Mouse (Mus musculus): ENCODE results near the gene Olfr56.
"Not testable (repeated sequence)": the region's sequence is repeated elsewhere in the genome, so short reads cannot be mapped to it uniquely, and the experiment has no call there.

Gene Olfr56

GRCm38 (mm10) chr11:48978240-48978939, at the start of gene Olfr56:
Gene Olfr56, plus strand, starts transcription at chr11:48978889.
- not testable (repeated sequence) for DNase-seq (ENCODE audit: low spot score in 2 of 2)

GRCm38 (mm10) chr11:48933422-48933821, 45.3 kb upstream of the Olfr56 start:
- not testable (repeated sequence) for DNase-seq (ENCODE audit: low spot score in 2 of 2)

GRCm38 (mm10) chr11:48933923-48934322, 44.8 kb upstream of the Olfr56 start:
- not testable (repeated sequence) for DNase-seq (ENCODE audit: low spot score in 2 of 2)

DNA sequence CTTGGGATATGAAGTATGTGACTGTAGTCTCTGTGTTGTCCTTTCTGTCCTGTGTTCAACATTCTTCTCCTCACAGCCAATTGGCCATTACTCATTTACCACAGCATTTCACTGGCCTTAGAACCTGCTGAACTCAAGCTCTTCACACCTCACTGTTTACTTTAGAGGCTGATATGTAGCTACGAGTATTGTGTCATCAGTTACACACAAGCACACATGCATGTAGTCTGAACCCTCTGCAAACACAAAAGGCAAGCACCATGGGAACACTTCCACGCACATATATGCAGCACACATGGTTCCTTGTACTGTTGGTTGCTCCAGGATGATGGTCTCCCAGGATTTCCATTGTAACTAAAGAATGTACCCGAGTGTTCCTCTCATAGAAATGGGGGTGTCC, 43.4 kb upstream of the Olfr56 start:
- DNase-seq (ENCODE audit: low spot score in 2 of 2), result not testable (repeated sequence)

- not testable (repeated sequence) for DNase-seq (ENCODE audit: low spot score in 2 of 2)
These were observed 39.4 kb upstream of the Olfr56 start for GRCm38 (mm10) chr11:48939286-48939685.

GRCm38 (mm10) chr11:48946090-48946489, 32.6 kb upstream of the Olfr56 start, which contains the start of gene Psme2b:
Gene Psme2b, minus strand, starts transcription at chr11:48946190.
- DNase-seq (ENCODE audit: low spot score in 2 of 2), result not testable (repeated sequence)

DNA sequence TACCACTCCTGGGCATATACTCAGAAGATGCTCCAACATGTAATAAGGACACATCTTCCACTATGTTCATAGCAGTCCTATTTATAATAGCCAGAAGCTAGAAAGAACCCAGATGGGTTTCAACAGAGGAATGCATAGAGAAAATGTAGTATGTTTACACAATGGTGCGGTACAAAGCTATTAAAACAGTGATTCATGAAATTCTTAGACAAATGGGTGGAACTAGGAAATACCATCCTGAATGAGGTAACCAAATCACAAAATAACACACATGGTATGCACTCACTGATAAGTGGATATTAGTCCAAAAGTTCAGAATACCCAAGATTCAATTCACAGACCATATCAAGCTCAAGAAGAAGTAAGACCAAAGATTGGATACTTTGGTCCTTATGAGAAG, 4.0 kb upstream of the Olfr56 start:
- DNase-seq (ENCODE audit: low spot score in 2 of 2), result not testable (repeated sequence)

- DNase-seq (ENCODE audit: low spot score in 2 of 2), result not testable (repeated sequence)
These were observed 562 bp downstream of the Olfr56 start, which contains the start of gene 9930111J21Rik1 for GRCm38 (mm10) chr11:48979251-48979650. Gene 9930111J21Rik1, minus strand, starts transcription at chr11:48979398.

GRCm38 (mm10) chr11:48980052-48980451, 1.4 kb downstream of the Olfr56 start:
- not testable (repeated sequence) for DNase-seq (ENCODE audit: low spot score in 2 of 2)

- not testable (repeated sequence) for DNase-seq (ENCODE audit: low spot score in 2 of 2)
These were observed 4.2 kb downstream of the Olfr56 start for GRCm38 (mm10) chr11:48982848-48983247.

DNA sequence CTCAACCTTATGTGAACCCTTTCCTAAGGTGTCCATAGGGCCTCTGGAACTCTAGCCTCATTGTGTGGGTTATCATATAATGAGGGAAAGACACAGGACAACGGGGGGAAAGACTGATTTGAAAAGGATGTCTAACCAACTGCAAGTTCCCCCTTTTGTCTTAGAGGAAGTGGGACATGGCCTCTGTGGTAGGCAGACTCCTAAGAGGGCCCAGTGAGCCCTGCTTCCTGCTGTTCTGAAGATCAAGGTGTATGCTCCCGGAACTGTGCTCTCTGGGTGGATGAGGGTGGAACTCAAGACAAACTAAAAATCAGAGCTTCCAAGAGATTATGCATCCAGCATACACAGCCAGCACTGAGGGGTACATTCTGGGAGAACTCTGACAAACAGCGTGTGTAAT, 9.5 kb downstream of the Olfr56 start:
- DNase-seq (ENCODE audit: low spot score in 2 of 2), result not testable (repeated sequence)

DNA sequence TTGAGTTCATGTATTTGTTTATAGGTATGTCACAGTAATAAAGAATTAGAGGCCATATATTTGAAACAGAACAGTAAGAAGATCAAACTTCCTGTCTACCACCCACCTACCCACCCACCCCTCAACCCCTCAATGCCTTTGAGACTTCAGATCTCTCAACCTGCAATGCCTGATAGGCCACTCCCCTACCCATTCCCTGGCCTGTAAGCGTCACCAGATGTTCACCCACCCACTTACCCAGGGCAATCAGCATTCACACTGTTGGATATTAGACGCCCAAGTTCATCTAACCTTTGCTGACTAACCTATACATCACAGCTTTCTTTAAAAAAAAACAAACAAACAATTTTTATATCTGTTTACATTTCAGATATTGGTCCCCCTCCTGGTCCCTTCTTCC, 11.3 kb downstream of the Olfr56 start:
- DNase-seq (ENCODE audit: low spot score in 2 of 2), result not testable (repeated sequence)

DNA sequence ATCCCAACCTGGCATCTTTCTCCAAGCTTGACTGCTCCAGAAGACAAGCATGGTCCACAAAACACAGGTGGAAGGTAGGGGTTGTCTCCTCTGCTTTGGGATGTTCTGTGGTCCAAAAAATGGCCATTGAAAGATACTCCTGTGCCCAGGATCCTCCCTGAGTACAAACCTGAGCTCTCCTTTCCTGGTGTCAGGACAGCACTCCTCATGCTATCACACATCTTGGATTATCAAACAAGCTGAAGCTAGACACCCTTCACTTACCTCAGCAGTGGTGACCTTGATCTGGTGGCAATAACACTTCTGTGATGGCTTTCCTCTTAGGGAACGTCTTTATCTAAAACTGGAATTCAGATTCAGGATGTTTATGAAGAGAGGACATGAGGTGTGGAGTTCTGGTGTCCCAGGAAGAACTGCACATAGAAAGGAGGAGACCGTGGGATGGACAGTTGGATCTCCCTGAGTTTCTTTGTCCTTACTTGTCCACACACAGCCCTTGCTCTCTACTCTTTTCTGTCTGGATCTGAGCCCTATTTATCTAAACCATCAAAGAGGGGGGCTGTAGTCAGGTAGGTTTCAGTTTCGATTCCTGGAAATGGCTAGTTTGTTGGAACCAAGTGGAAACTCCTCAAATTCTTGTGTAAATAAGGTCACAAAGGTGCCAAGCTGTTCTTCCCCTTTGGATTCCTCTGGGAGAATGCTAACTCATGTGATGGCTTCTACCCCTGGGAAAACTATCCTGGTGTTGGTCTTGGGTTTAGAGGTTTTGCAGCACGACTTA, 13.2 kb downstream of the Olfr56 start, which contains the start of gene Gm12185:
TSS of gene Gm12185 (minus strand) at position 487 of the 781 bp plus-strand sequence.
- not testable (repeated sequence) for DNase-seq (ENCODE audit: low spot score in 2 of 2)

GRCm38 (mm10) chr11:48993296-48993695, 14.6 kb downstream of the Olfr56 start:
- not testable (repeated sequence) for DNase-seq (ENCODE audit: low spot score in 2 of 2)

GRCm38 (mm10) chr11:48994018-48994417, 15.3 kb downstream of the Olfr56 start, which contains the start of gene Tgtp1:
Gene Tgtp1, minus strand, starts transcription at chr11:48994172.
- DNase-seq (ENCODE audit: low spot score in 2 of 2), result not testable (repeated sequence)

DNA sequence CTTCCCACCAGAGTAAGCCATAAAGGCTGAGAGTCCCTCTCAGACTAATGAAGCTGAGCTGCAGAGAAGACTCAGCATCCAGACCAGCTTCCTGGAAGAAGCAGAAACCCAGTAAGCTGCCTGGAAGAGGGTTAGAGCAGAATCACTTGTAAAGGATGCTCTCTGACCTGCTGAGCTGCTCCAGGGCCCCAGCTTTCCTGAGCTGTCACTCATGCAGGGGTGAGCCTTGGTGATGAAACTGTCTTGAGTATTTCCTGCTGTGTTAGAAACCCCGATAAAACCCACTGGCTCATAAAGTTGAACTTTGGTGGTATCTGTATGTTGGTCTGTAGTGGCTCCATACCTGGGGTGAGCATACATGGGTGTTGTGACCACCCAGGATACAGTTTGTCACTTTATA, 21.7 kb downstream of the Olfr56 start:
- not testable (repeated sequence) for DNase-seq (ENCODE audit: low spot score in 2 of 2)

- not testable (repeated sequence) for DNase-seq (ENCODE audit: low spot score in 2 of 2)
These were observed 27.6 kb downstream of the Olfr56 start for GRCm38 (mm10) chr11:49006317-49006716.

GRCm38 (mm10) chr11:49006785-49007184, 28.1 kb downstream of the Olfr56 start:
- DNase-seq (ENCODE audit: low spot score in 2 of 2), result not testable (repeated sequence)

DNA sequence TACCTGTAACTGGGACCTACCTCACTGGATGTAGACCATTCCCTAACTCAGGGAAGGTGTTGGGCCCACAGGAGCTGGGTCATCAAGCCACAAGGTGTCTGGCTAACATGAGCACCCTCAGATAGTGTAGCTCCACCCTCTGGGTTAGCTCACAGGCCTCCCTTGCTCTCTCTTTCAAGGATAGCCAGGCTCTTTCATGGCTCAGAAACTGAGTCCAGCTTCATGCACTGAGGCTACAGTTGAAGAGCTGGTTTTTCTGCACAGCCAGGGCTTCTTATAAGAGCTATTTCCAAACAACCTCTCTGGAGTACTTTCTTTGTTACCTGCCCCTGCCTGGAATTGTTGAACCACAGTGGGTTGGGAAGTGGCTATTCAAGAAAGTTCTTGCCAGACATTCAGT, 33.4 kb downstream of the Olfr56 start:
- DNase-seq (ENCODE audit: low spot score in 2 of 2), result not testable (repeated sequence)

GRCm38 (mm10) chr11:49050064-49050463, 71.4 kb downstream of the Olfr56 start:
- DNase-seq (ENCODE audit: low spot score in 2 of 2), result not testable (repeated sequence)

DNA sequence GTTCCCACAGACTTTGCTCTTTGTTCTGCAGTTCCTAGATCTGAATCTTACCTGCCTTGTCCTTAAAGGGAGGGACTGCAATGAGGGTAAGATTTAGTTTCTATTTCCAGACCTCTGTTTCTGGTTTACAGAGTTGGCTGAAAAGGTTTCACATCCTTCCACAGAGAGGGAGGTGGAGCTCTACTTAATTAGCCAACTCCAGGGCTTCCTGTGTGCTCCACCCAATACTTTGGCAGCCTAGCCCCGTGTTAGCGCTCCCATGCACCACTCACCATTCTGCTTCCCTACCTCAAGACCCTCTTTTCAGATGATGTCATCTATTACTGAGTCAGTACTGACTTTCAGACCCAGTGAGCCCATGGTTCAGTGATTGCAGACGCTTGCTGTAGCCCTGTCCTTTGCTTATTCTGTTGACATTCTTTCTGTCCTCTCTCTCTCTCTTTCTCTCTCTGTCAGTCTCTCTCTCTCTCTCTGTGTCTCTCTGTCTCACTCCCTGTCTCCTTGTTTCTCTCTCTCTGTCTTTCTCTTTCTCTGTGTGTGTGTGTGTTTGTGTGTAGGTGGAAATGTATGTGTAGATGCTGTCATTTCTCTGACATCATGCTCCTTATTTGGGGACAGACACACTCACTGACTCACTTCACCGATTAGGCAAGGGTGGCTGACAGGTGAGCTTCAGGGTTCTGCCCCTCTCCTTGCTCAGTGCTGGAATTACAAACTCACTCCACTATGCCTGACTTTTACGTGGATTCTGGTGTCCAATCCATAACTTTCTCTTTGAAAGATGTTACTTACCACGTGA, 72.6 kb downstream of the Olfr56 start, which contains the start of gene 9930111J21Rik2:
TSS of gene 9930111J21Rik2 (minus strand) at position 150 of the 799 bp plus-strand sequence.
- DNase-seq (ENCODE audit: low spot score in 2 of 2), result not testable (repeated sequence)
